Mouse (Mus musculus): ENCODE measurements around the gene Hs6st3.

Gene Hs6st3

GRCm38 (mm10) chr14:119137906-119138785 is at the start of gene Hs6st3:
TSS of gene Hs6st3 (plus strand) at chr14:119138341.
- no peak for DNase-seq (ENCODE audit: low spot score in 2 of 2)

GRCm38 (mm10) chr14:119098851-119099569 is 39.1 kb upstream of the Hs6st3 start, which contains the start of gene Uggt2:
TSS of gene Uggt2 (minus strand) at chr14:119099430.
- DNase-seq (ENCODE audit: low spot score in 2 of 2): no peak

- no peak for DNase-seq (ENCODE audit: low spot score in 2 of 2)
Observed at GRCm38 (mm10) chr14:119099570-119099891, 38.6 kb upstream of the Hs6st3 start.

GRCm38 (mm10) chr14:119107591-119107990 is 30.6 kb upstream of the Hs6st3 start:
- DNase-seq (ENCODE audit: low spot score in 2 of 2): no peak

GRCm38 (mm10) chr14:119108776-119109301 is 29.3 kb upstream of the Hs6st3 start:
- no peak for DNase-seq (ENCODE audit: low spot score in 2 of 2)

- no peak for DNase-seq (ENCODE audit: low spot score in 2 of 2)
Observed at GRCm38 (mm10) chr14:119109776-119110218, 28.3 kb upstream of the Hs6st3 start.

- DNase-seq (ENCODE audit: low spot score in 2 of 2): no peak
Observed at GRCm38 (mm10) chr14:119112558-119112957, 25.6 kb upstream of the Hs6st3 start.

- no peak for DNase-seq (ENCODE audit: low spot score in 2 of 2)
Observed at GRCm38 (mm10) chr14:119123582-119123981, 14.6 kb upstream of the Hs6st3 start.

GRCm38 (mm10) chr14:119124061-119124460 is 14.1 kb upstream of the Hs6st3 start:
- DNase-seq (ENCODE audit: low spot score in 2 of 2): no peak

GRCm38 (mm10) chr14:119125840-119126239 is 12.3 kb upstream of the Hs6st3 start:
- no peak for DNase-seq (ENCODE audit: low spot score in 2 of 2)

GRCm38 (mm10) chr14:119127330-119127729 is 10.8 kb upstream of the Hs6st3 start:
- DNase-seq (ENCODE audit: low spot score in 2 of 2): no peak

GRCm38 (mm10) chr14:119137512-119137905 is 632 bp upstream of the Hs6st3 start:
- no peak for DNase-seq (ENCODE audit: low spot score in 2 of 2)

- DNase-seq (ENCODE audit: low spot score in 2 of 2): no peak
Observed at GRCm38 (mm10) chr14:119138786-119139100, 602 bp downstream of the Hs6st3 start.

- no peak for DNase-seq (ENCODE audit: low spot score in 2 of 2)
Observed at GRCm38 (mm10) chr14:119139381-119139950, 1.3 kb downstream of the Hs6st3 start.

- no peak for DNase-seq (ENCODE audit: low spot score in 2 of 2)
Observed at GRCm38 (mm10) chr14:119153088-119153487, 14.9 kb downstream of the Hs6st3 start.

GRCm38 (mm10) chr14:119193905-119194304 is 55.8 kb downstream of the Hs6st3 start:
- no peak for DNase-seq (ENCODE audit: low spot score in 2 of 2)

GRCm38 (mm10) chr14:119203508-119203907 is 65.4 kb downstream of the Hs6st3 start:
- DNase-seq (ENCODE audit: low spot score in 2 of 2): no peak

- no peak for DNase-seq (ENCODE audit: low spot score in 2 of 2)
Observed at GRCm38 (mm10) chr14:119215576-119216309, 77.6 kb downstream of the Hs6st3 start.

- no peak for DNase-seq (ENCODE audit: low spot score in 2 of 2)
Observed at GRCm38 (mm10) chr14:119227709-119228338, 89.7 kb downstream of the Hs6st3 start.

- no peak for DNase-seq (ENCODE audit: low spot score in 2 of 2)
Observed at GRCm38 (mm10) chr14:119233598-119233997, 95.5 kb downstream of the Hs6st3 start.

- no peak for DNase-seq (ENCODE audit: low spot score in 2 of 2)
Observed at GRCm38 (mm10) chr14:119247131-119247530, 109.0 kb downstream of the Hs6st3 start.

Data from spleen, postnatal 14 days (tissue).